Mouse (Mus musculus): ENCODE measurements around the gene Sema4g.
"Not testable (repeated sequence)": the region's sequence is repeated elsewhere in the genome, so short reads cannot be mapped to it uniquely, and the experiment has no call there.

Sema4g gene

DNA sequence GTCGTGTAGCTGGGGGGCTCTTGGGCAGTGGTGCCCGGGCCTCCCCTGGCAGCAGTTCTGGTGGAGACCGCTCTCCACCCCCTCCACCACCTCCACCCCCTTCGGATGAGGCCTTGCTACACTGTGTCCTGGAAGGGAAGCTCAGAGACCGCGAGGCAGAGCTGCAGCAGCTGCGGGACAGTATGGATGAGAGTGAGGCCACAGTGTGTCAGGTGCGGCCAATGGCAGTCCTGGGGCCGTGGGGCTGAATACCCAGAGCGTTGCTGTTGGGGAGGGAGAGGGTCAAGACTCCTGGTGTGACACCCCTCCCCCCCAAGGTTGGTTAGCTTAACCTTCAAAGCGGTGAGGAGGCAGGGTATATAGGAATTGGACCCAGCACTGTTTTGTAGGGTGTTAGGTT, 35.1 kb downstream of the Sema4g start:
- DNase-seq (ENCODE audit: low read depth in 2 of 2, low spot score in 2 of 2), result no peak

DNA sequence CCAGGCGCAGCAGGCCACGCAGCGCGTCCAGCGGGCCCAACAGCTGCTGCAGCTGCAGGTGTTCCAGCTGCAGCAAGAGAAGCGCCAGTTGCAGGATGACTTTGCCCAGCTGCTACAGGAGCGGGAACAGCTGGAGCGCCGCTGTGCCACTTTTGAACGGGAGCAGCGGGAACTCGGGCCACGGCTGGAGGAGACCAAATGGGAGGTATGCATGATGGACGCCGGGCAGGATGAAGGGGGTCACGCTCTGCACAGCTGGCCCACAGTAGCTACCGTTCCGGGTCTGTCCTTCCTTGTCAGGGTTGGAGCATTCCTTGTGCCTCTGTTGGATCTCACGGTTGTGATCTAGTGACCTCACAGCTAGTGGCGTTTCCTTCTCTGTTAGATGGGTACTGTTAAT, 35.9 kb downstream of the Sema4g start:
- no peak for DNase-seq (ENCODE audit: low read depth in 2 of 2, low spot score in 2 of 2)

DNA sequence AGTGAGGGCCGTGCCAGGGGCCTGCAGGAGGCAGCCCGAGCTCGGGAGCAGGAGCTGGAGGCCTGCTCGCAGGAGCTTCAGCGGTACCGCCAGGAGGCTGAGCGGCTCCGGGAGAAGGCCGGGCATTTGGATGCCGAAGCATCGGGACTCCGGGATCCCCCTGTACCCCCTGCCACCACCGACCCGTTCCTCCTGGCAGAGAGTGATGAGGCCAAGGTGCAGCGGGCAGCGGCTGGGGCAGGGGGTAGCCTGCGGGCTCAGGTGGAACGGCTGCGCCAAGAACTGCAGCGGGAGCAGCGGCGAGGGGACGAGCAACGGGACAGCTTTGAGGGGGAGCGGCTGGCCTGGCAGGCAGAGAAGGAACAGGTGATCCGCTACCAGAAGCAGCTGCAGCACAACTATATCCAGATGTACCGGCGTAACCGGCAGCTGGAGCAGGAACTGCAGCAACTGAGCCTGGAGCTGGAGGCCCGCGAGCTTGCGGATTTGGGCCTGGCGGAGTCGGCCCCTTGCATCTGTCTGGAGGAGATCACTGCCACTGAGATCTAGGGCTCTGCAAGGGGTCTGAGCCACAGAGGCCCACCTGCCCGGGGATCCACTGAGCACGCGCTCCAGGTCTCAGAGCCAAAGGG, 37.2 kb downstream of the Sema4g start:
- DNase-seq (ENCODE audit: low read depth in 2 of 2, low spot score in 2 of 2), result no peak

GRCm38 (mm10) chr19:45026958-45027670, 38.2 kb downstream of the Sema4g start:
- DNase-seq (ENCODE audit: low read depth in 2 of 2, low spot score in 2 of 2), result no peak

DNA sequence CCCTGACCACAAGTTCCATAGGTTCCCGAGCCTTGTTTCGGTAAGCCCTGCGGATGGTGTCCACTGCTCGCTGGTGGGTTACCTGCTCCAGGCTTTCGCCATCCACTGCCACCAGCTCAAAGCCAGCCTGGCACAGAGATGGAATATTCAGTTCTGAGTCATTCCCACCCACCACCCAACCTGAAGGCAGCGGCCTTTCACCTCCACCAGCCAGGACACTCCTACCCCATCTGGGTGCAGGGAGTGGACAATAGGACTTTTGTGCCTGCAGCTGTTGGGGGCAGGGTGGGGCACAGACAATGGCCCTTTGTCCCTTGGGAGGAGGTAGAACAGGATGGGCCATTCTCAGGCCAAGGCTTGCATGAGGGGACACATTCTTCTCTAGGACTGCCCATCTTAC, 38.9 kb downstream of the Sema4g start:
- no peak for DNase-seq (ENCODE audit: low read depth in 2 of 2, low spot score in 2 of 2)

- DNase-seq (ENCODE audit: low read depth in 2 of 2, low spot score in 2 of 2), result no peak
These were observed 39.8 kb downstream of the Sema4g start for GRCm38 (mm10) chr19:45028746-45029145.

- DNase-seq (ENCODE audit: low read depth in 2 of 2, low spot score in 2 of 2), result no peak
These were observed 40.7 kb downstream of the Sema4g start for GRCm38 (mm10) chr19:45029571-45029970.

DNA sequence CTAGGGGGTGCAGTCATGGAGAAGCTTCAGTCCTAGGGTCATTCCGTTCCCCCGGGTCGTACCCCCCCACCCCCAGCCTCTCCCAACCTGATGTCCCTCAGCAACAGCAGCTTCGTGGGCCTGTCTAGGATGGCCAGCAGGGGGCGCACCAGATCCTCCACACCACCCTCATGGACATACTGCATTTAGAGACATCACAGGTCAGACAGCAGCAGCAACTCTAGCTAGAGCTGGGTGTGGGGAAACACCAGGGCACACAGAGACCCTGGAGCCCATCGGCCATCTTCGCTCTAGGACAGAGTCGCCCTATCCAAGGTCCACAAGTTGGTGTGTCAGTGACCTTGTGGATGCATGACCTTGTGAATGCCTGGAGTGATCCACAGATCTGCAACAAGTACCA, 41.2 kb downstream of the Sema4g start:
- peak; percentile 60 to 68 for DNase-seq (ENCODE audit: low read depth in 2 of 2, low spot score in 2 of 2)

GRCm38 (mm10) chr19:45030746-45031693, 42.1 kb downstream of the Sema4g start:
- DNase-seq (ENCODE audit: low read depth in 2 of 2, low spot score in 2 of 2), result peak; percentile 61 to 66

DNA sequence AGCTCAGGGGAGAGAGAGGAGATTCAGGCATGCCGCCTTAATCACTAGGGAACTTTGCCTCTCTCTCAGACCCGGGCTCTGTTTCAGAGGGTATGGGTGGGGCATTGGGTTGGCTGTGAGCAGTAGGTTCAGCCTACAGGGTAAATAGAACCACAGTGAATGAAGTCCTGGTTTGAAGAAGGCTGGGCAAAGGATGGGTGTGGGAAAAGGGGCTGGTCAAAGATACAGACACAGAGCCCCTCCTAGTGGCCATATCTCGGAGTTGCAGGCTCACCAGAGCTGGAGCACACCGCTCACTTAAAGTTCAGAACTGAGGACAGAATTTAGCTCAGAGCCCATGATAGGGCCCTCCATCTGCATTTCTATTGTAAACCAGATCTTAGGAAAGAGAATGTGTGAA, 42.9 kb downstream of the Sema4g start:
- peak in 1 of 2 experiments; percentile 67 for DNase-seq (ENCODE audit: low read depth in 2 of 2, low spot score in 2 of 2)

DNA sequence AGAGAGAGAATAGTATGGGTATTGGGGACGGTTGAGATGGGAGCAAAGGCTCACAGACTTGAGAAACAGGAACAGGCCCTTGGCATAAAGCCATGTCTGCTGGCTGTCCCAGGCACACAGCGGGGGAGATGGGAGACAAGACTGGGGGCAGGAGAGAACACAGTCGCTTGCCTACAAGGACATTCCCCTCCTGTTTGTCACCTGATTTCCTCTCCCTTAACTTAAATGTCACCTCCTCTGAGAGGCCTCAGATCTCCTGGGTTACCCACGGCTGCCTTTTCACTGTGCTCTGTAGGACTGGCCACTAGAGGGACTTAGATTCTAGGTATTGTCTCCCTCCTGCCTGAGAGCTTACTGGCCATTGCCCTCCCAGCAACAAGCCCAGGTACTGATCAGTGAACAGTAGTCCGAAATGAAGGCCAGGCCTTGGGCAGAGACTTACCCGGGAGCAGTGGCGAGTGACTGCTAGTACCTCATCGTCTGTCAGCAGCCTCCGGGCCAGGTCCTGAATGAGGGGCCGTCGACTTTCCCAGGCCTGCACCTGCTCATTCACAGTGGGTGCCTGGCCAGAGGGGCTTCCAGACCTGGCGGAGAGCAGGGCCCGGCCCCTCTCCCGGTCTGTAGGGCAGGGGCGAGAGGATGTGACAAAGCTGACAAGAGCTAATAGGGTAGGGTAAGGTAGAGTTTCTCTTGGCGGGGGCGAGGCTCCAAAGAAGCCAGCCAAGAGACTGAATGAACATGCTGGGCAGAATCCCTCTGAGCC, 43.9 kb downstream of the Sema4g start:
- DNase-seq (ENCODE audit: low read depth in 2 of 2, low spot score in 2 of 2), result no peak

DNA sequence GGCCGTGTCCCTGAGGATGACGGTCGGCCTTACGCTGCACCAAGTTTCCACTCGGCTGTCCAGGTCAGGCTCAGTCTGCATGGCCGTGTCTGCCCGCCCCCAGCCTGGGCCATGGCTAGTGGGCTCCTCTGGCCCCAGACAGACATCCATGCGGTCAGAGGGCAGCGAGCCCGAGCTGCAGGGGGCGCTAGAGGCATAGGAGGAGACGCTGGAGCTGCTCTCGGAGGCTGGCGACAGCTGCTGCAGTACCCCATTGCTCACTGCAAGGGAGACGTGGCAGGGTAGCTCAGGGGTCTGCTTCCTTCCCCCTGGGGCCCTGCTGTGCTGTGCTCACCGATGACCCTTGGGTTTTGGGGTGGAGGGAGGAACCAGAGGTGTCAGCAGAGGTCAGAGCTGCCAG, 48.0 kb downstream of the Sema4g start:
- DNase-seq (ENCODE audit: low read depth in 2 of 2, low spot score in 2 of 2), result no peak

GRCm38 (mm10) chr19:45038198-45038597, 49.3 kb downstream of the Sema4g start:
- not testable (repeated sequence) for DNase-seq (ENCODE audit: low read depth in 2 of 2, low spot score in 2 of 2)

- no peak for DNase-seq (ENCODE audit: low read depth in 2 of 2, low spot score in 2 of 2)
These were observed 51.3 kb downstream of the Sema4g start for GRCm38 (mm10) chr19:45040214-45040613.

DNA sequence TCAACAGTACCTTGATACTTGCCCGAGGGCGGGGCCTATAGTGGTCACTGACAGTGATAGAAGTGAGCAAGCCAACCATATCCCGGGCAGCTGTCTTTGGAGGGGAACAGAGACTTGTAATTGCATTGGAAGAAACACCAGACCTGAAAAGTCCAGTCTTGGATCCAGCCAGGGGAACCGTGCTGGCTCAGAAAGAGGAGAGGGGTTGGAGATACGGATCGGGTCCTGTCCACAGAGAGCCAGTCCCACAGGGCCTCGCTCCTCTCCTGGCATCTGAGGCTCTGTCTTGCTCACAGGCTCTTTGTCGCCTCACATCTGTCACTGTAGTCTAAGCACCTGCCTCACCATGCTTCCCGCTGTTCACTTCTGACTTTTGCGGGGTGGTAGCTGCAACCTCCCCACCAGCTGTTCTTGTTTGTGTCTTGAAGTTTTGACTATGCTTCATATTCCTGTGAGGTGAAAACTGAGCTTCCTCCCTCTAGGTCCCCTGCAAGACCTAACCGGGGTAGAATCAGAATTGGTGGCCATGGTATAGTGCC, 55.6 kb downstream of the Sema4g start:
- DNase-seq (ENCODE audit: low read depth in 2 of 2, low spot score in 2 of 2), result no peak

GRCm38 (mm10) chr19:45045236-45045635, 56.3 kb downstream of the Sema4g start:
- DNase-seq (ENCODE audit: low read depth in 2 of 2, low spot score in 2 of 2), result no peak

DNA sequence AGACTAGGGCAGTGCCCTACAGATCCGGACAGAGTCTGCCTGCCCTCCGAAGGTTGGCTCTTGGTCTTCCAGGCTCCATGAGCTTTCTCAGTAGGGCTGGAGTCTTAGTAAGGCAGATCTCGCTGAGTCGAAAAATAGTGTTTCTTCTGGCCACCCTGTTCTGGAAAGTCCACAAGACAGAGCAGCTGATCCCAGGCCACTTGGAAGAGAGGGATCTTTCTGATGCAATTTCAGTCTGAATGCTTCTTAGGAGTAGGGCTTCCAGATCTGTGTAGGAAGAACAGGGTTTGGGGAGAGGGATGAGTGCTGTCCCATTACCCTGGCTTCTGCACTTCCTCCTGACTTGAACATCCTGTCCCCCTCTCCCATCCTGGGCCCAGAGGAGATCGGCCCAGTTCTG, 56.8 kb downstream of the Sema4g start, which contains the start of gene Pdzd7:
Pdzd7 (minus strand) TSS at position 67 of the 400 bp plus-strand sequence.
- no peak for DNase-seq (ENCODE audit: low read depth in 2 of 2, low spot score in 2 of 2)

DNA sequence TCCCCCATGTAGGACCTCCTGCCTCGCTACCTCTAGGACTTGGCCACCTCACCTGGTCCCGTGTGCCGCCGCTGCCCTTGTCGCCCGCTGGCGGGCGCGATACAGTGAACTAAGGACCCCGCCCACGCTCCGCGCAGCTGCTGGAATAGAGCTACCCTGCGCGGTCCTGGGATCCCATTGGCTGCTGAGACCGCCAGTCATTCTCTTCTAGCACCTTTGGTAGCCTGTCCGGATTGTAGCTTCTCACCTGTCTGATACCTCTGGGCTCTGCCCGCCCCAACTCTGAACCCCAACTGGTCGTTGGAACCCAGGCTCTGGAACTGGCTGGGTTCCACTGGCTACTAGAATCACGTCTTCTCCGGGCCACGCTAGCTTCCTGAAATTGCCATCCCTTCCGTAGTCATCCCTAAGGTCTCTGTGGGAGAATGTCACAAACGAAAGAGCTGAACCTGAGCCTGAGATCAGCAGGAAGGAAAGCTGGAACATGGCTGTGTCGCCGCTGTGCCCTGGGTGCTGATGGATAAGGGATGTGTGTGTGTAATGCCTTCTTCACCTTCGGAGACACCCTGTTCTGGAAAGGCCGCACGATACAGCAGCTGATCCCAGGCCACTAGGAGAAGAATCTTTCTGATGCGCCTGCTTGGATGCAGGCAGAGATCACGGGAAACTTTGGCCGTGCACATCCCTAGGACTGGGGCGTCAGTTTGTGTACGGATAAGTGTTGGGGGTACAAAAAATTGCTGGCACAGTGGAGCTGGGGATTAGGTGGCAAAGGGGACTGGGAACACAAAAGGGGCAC, 57.8 kb downstream of the Sema4g start:
- DNase-seq (ENCODE audit: low read depth in 2 of 2, low spot score in 2 of 2), result peak in 1 of 2 experiments; percentile 42

- peak; percentile 81 to 90 for DNase-seq (ENCODE audit: low read depth in 2 of 2, low spot score in 2 of 2)
These were observed 58.6 kb downstream of the Sema4g start, which contains the start of gene Sfxn3 for GRCm38 (mm10) chr19:45047417-45047934. Sfxn3 (plus strand) TSS chr19:45047503.

Data from CD8-positive naive resting alpha-beta T cell, adult 2 months (primary cell).